Mouse (Mus musculus): ENCODE results near the gene Sohlh2. TPM values are rescaled to one million over a fixed set of nuclear protein-coding genes. Genes with fewer than 3 reads are reported as not detected.

Gene Sohlh2
- total RNA-seq, 2 experiments from 2014 or later: not detected

GRCm38 (mm10) chr3:55206413-55206812 lies 24.6 kb downstream of the Sohlh2 start:
- no peak for DNase-seq (ENCODE audit: low spot score in 2 of 2)

GRCm38 (mm10) chr3:55207665-55208064 lies 25.8 kb downstream of the Sohlh2 start:
- no peak for DNase-seq (ENCODE audit: low spot score in 2 of 2)

- no peak for DNase-seq (ENCODE audit: low spot score in 2 of 2)
These were observed 30.4 kb downstream of the Sohlh2 start for GRCm38 (mm10) chr3:55212254-55212653.

GRCm38 (mm10) chr3:55213785-55214184 lies 32.0 kb downstream of the Sohlh2 start:
- no peak for DNase-seq (ENCODE audit: low spot score in 2 of 2)

GRCm38 (mm10) chr3:55214413-55214812 lies 32.6 kb downstream of the Sohlh2 start:
- DNase-seq (ENCODE audit: low spot score in 2 of 2): peak in 1 of 2 experiments; percentile 31

GRCm38 (mm10) chr3:55222502-55222901 lies 40.7 kb downstream of the Sohlh2 start:
- DNase-seq (ENCODE audit: low spot score in 2 of 2): no peak

GRCm38 (mm10) chr3:55223862-55224261 lies 42.0 kb downstream of the Sohlh2 start:
- no peak for DNase-seq (ENCODE audit: low spot score in 2 of 2)

GRCm38 (mm10) chr3:55226501-55227213 lies 44.8 kb downstream of the Sohlh2 start:
- no peak for DNase-seq (ENCODE audit: low spot score in 2 of 2)

- DNase-seq (ENCODE audit: low spot score in 2 of 2): no peak
These were observed 45.4 kb downstream of the Sohlh2 start for GRCm38 (mm10) chr3:55227214-55227581.

GRCm38 (mm10) chr3:55241730-55242421 lies 60.0 kb downstream of the Sohlh2 start, which contains the start of gene Dclk1:
TSS of gene Dclk1 (plus strand) at chr3:55242364.
- DNase-seq (ENCODE audit: low spot score in 2 of 2): no peak

GRCm38 (mm10) chr3:55242422-55243055 lies 60.7 kb downstream of the Sohlh2 start:
- peak; percentile 77 to 85 for DNase-seq (ENCODE audit: low spot score in 2 of 2)

GRCm38 (mm10) chr3:55243056-55243471 lies 61.2 kb downstream of the Sohlh2 start:
- peak; percentile 42 to 64 for DNase-seq (ENCODE audit: low spot score in 2 of 2)

GRCm38 (mm10) chr3:55244087-55244486 lies 62.3 kb downstream of the Sohlh2 start:
- no peak for DNase-seq (ENCODE audit: low spot score in 2 of 2)

GRCm38 (mm10) chr3:55246618-55247272 lies 64.9 kb downstream of the Sohlh2 start:
- DNase-seq (ENCODE audit: low spot score in 2 of 2): no peak

GRCm38 (mm10) chr3:55248048-55248447 lies 66.2 kb downstream of the Sohlh2 start:
- DNase-seq (ENCODE audit: low spot score in 2 of 2): no peak

- DNase-seq (ENCODE audit: low spot score in 2 of 2): peak; percentile 62 to 81
These were observed 66.7 kb downstream of the Sohlh2 start for GRCm38 (mm10) chr3:55248508-55248907.

GRCm38 (mm10) chr3:55250631-55251030 lies 68.8 kb downstream of the Sohlh2 start:
- DNase-seq (ENCODE audit: low spot score in 2 of 2): no peak
